ENCODE assay signal across 22 mouse cellular contexts in the genomic region with DNA sequence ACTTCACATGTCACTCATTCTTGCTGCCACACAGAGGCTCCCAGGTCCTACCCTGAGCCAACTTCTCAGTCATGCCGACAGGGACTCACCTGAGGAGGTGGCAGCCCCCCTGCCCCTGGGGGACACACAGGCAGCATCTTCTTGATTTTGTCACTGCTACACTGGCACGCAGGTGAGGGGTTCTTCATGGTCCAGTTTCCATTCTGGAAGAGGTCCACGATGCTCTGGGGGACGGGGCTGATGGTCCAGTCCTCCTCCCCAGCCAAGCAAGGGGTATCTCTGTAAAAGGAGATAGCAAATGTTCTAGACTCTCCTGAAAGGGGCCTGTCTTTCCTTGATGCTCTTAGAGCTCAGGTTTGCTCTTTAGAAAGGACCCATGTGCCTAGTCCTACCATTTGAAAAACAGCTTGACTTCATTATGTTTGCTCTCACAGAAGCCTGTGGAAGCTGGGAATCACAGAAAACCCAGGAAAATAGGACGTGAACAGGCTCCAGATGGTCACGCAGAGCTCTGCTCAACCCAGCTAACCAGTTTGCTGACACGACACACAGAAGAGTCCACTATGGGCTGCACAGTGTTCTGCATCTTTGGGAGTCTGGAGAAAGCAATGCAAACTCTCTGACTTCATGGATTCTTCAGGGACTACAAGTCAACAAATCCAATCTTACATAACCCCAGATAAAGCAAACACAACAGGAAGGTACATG. TPM values are rescaled to one million over a fixed set of nuclear protein-coding genes. Genes with fewer than 3 reads are reported as not detected.
A peak's percentile ranks its signal among the peaks of the same experiment; 100 is the strongest.
DNase-seq lines count a peak whose midpoint lies in the region; ATAC-seq and TF ChIP-seq lines count a peak whose summit lies in the region.
"Had no signal": no experiment of that assay in that cellular context is flagged by ENCODE, and none has a peak within 500 bp of the region (broad histone marks: within the 10 kb centered on the region; RNA-seq: fewer than 3 reads in every experiment).

No protein-coding gene starts in this region.

- H3K27ac ChIP-seq in layer of hippocampus, adult 2 months, result peak overlapping the region; percentile 12; the same call in 1 of the 2 replicates
- H3K27ac ChIP-seq in hindbrain, embryonic 13.5 days, result no peak overlapping the region
- H3K27ac ChIP-seq: forebrain, embryonic 13.5 days; heart, adult 2 months; hindbrain, embryonic 10.5 days; hindbrain, embryonic 15.5 days had no signal

- H3K4me2 ChIP-seq in hindbrain, embryonic 13.5 days, result no peak overlapping the region
- H3K4me2 ChIP-seq: forebrain, embryonic 13.5 days; heart, embryonic 12.5 days; hindbrain, embryonic 15.5 days had no signal

- H3K4me1 ChIP-seq in hindbrain, embryonic 13.5 days (replicated peaks), result no peaks in the 10 kb centered on the region
- H3K4me1 ChIP-seq: forebrain, embryonic 13.5 days; heart, embryonic 12.5 days; hindbrain, embryonic 10.5 days; hindbrain, embryonic 15.5 days had no signal

- H3K4me3 ChIP-seq in layer of hippocampus, adult 2 months, result no peak overlapping the region
- no peak overlapping the region for H3K4me3 ChIP-seq in hindbrain, embryonic 13.5 days
- H3K4me3 ChIP-seq: forebrain, embryonic 13.5 days; heart, adult 2 months; heart, embryonic 12.5 days; hindbrain, embryonic 10.5 days; hindbrain, embryonic 15.5 days had no signal

- peaks cover 39% of the 10 kb centered on the region for H3K36me3 ChIP-seq in hindbrain, embryonic 13.5 days

- H3K9me3 ChIP-seq in hindbrain, embryonic 13.5 days, result no peaks in the 10 kb centered on the region
- H3K9me3 ChIP-seq: forebrain, embryonic 13.5 days; G1E; heart, embryonic 12.5 days; hindbrain, embryonic 10.5 days; hindbrain, embryonic 15.5 days had no signal

- ATAC-seq in cerebellum, adult (ENCODE audit: insufficient number of reproducible peaks, low FRiP score, low TSS enrichment), result peak; percentile 66; the same call in 1 of the 2 replicates
- ATAC-seq in hindbrain, embryonic 13.5 days (ENCODE audit: low FRiP score), result no peak
- ATAC-seq: CD4-positive, CD25-positive, alpha-beta regulatory T cell, adult 4 months; forebrain, embryonic 13.5 days; forebrain, postnatal 0 days; intestine, embryonic 16.5 days had no signal

- DNase-seq in cerebellum, postnatal 4 days (ENCODE audit: low spot score in 2 of 2), result no peak
- DNase-seq in layer of hippocampus, adult 2 months (ENCODE audit: low spot score in 2 of 2), result no peak
- DNase-seq in layer of hippocampus, postnatal 25 days (ENCODE audit: extremely low spot score in 1 of 2, low spot score in 1 of 2), result no peak
- peak; percentile 33 for DNase-seq in cerebellum, adult 9-10 months
- peak; percentile 12 to 37 for DNase-seq in cerebellum, postnatal 25 days
- no peak for DNase-seq in heart, adult 18-20 months
- DNase-seq: adrenal gland, adult 8-10 months; adrenal gland, postnatal 36 days; B cell, adult 2 months; forebrain, postnatal 0 days; gastrocnemius, postnatal 36 days; heart, adult 2 months; kidney, adult 2 months had no signal

- no peak for TF ChIP-seq CTCF in layer of hippocampus, adult 2 months (conservative IDR thresholded peaks at IDR 0.05)

- H3K9ac ChIP-seq in hindbrain, embryonic 13.5 days, result no peak overlapping the region
- H3K9ac ChIP-seq: forebrain, embryonic 13.5 days; forebrain, postnatal 0 days; heart, embryonic 12.5 days; hindbrain, embryonic 15.5 days had no signal

- WGBS in hindbrain, embryonic 13.5 days, result 86% methylated on average over 7 of the region's 7 CpGs

- H3K27me3 ChIP-seq in hindbrain, embryonic 13.5 days, result no peaks in the 10 kb centered on the region
- H3K27me3 ChIP-seq: forebrain, embryonic 13.5 days; heart, embryonic 12.5 days; hindbrain, embryonic 15.5 days had no signal

RNA-seq across cellular contexts. Expression of a gene that starts 50.8 kb away (rescaled TPM):
- 10 to 100 TPM; 15.5 to 17.7 TPM for total RNA-seq in layer of hippocampus, adult 2 months (2021)
- total RNA-seq in layer of hippocampus, postnatal 25 days (2021), result 10 to 100 TPM; 14.4 to 17.6 TPM
- polyA plus RNA-seq in hindbrain, embryonic 13.5 days (2015; fragmentation: Nextera tagmentation; extraction: Ambion mirVana), result 172 and 173 TPM in 2 replicates
- 1 to 10 TPM; 7.6 to 7.7 TPM for total RNA-seq in heart, adult 18-20 months (2021)

Comparison
In these comparisons a context has a peak if more than half of its experiments do, and no peak if none do; other contexts are left out.
1. DNase-seq: peak in cerebellum, adult 9-10 months (single experiment) and cerebellum, postnatal 25 days (2 of 2); none in cerebellum, postnatal 4 days (0 of 2), layer of hippocampus, adult 2 months (0 of 2), layer of hippocampus, postnatal 25 days (0 of 2) and heart, adult 18-20 months (0 of 2).